Mouse (Mus musculus): ENCODE measurements around the gene 2310022B05Rik. TPM values are rescaled to one million over a fixed set of nuclear protein-coding genes. Genes with fewer than 3 reads are reported as not detected.

The 2310022B05Rik gene
- total and polyA plus RNA-seq, 3 experiments = 6.2 to 27.0 TPM; not detected in 1

DNA sequence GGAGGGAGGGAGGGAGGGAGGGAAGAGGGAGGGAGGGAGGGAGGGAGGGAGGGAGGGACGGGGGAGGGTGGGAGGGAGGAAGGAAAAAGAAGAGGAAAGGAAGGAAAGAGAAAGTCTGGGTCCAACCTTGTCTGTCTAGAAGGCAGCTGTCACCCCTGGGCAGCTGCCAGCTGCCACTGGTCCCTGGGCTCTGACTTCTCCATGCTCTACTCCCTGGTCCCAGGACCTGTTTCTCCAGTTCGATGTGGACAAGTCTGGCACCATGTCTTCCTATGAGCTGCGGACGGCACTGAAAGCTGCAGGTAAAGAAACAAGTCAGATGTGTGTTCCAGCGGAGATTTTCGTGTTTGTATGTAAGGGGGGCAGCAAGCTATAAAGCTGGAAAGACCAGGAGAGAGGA lies 48.8 kb downstream of the 2310022B05Rik start:
- TF ChIP-seq RAD21 (IDR thresholded peaks at IDR 0.05; ENCODE audit: low read depth, low read length) = no peak
- no peak for TF ChIP-seq MAFK (IDR thresholded peaks at IDR 0.05; ENCODE audit: borderline replicate concordance, low read depth, low read length)
- no peak for TF ChIP-seq ZC3H11A (IDR thresholded peaks at IDR 0.05; ENCODE audit: low read depth, low read length)
- no peak for TF ChIP-seq CTCF (IDR thresholded peaks at IDR 0.05 in 2 of 3, conservative IDR thresholded peaks at IDR 0.05 in 1 of 3; ENCODE audit: control insufficient read depth in 1 of 3, insufficient read depth in 1 of 3, low read depth in 2 of 3, low read length in 3 of 3, poor library complexity in 1 of 3, severe bottlenecking in 1 of 3)
- no peak for TF ChIP-seq GABPA (IDR thresholded peaks at IDR 0.05; ENCODE audit: low read depth, low read length)
- no peak for TF ChIP-seq GATA1 (IDR thresholded peaks at IDR 0.05; ENCODE audit: low read depth, low read length)
- TF ChIP-seq NELFE (IDR thresholded peaks at IDR 0.05; ENCODE audit: low read depth, low read length) = no peak
- no peak for TF ChIP-seq TCF12 (IDR thresholded peaks at IDR 0.05; ENCODE audit: low read depth, low read length)
- TF ChIP-seq MXI1 (IDR thresholded peaks at IDR 0.05; ENCODE audit: low read depth, low read length) = no peak
- TF ChIP-seq NRF1 (IDR thresholded peaks at IDR 0.05; ENCODE audit: insufficient read depth, low read depth, low read length, poor library complexity, severe bottlenecking) = no peak
- TF ChIP-seq ELF1 (IDR thresholded peaks at IDR 0.05; ENCODE audit: low read depth, low read length) = no peak
- no peak for TF ChIP-seq USF1 (IDR thresholded peaks at IDR 0.05; ENCODE audit: low read depth, low read length)
- no peak for TF ChIP-seq BHLHE40 (IDR thresholded peaks at IDR 0.05; ENCODE audit: borderline replicate concordance, low read depth, low read length)
- no peaks in the 10 kb centered on the region for H3K79me2 ChIP-seq (ENCODE audit: control insufficient read depth, insufficient read depth, low read length, poor library complexity)
- H3K27ac ChIP-seq (ENCODE audit: control insufficient read depth, low read depth, low read length) = no peak overlapping the region
- no peaks in the 10 kb centered on the region for H3K36me3 ChIP-seq (ENCODE audit: control insufficient read depth in 1 of 2, insufficient read depth in 2 of 2, low read length in 2 of 2)
- no peak for DNase-seq (ENCODE audit: low read depth, low spot score)
- H3K9ac ChIP-seq (ENCODE audit: control insufficient read depth, low read depth, low read length, poor library complexity, severe bottlenecking) = no peak overlapping the region
- H3K9me3 ChIP-seq (replicated peaks; ENCODE audit: insufficient read depth, low read length) = no peaks in the 10 kb centered on the region
- no peaks in the 10 kb centered on the region for H3K4me1 ChIP-seq (ENCODE audit: control insufficient read depth in 1 of 2, insufficient read depth in 2 of 2, low read length in 2 of 2)
- H3K4me3 ChIP-seq (ENCODE audit: control insufficient read depth in 1 of 2, insufficient read depth in 1 of 2, low read depth in 2 of 2, low read length in 2 of 2) = no peak overlapping the region
- H3K27me3 ChIP-seq (ENCODE audit: control insufficient read depth in 1 of 2, insufficient read depth in 2 of 2, low read length in 2 of 2) = peaks cover 0 to 3% of the 10 kb centered on the region in 2 experiments; a peak in 2 of 4 replicates

DNA sequence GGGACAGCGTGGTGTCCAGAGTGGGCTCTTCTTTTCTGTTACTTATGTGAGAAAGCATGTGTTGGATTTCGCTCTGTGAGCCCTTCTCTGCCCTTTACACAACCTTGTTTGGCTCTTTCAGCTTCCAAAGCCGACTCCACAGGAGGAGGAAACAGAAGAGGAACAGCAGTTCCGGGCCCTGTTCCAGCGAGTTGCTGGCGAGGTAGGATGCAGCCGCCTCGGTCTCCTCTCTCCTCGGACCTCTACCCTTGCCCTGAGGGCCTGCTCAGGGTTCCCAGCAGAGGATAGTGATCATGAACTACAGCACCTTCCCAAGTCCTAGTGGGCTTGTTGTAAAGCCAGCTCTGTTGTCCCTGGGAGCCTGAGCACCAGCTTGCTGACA lies 54.2 kb downstream of the 2310022B05Rik start:
- H3K36me3 ChIP-seq (ENCODE audit: control insufficient read depth in 1 of 2, insufficient read depth in 2 of 2, low read length in 2 of 2) = no peaks in the 10 kb centered on the region
- H3K27me3 ChIP-seq (ENCODE audit: control insufficient read depth in 1 of 2, insufficient read depth in 2 of 2, low read length in 2 of 2) = peaks cover 5 to 6% of the 10 kb centered on the region in 2 experiments; a peak in 3 of 4 replicates
- TF ChIP-seq MAZ (IDR thresholded peaks at IDR 0.05; ENCODE audit: low read depth, low read length) (no peak), POLR2AphosphoS5 (IDR thresholded peaks at IDR 0.05; ENCODE audit: borderline replicate concordance, low read depth, low read length) (no peak), MYC (IDR thresholded peaks at IDR 0.05; ENCODE audit: low read depth, low read length) (no peak), TBP (IDR thresholded peaks at IDR 0.05; ENCODE audit: low read depth, low read length) (no peak), ZNF384 (IDR thresholded peaks at IDR 0.05; ENCODE audit: low read depth, low read length) (no peak), MAX (IDR thresholded peaks at IDR 0.05; ENCODE audit: low read length) (no peak), USF1 (IDR thresholded peaks at IDR 0.05; ENCODE audit: low read depth, low read length) (no peak)
- no peaks in the 10 kb centered on the region for H3K79me2 ChIP-seq (ENCODE audit: control insufficient read depth, insufficient read depth, low read length, poor library complexity)
- H3K4me3 ChIP-seq (ENCODE audit: control insufficient read depth in 1 of 2, insufficient read depth in 1 of 2, low read depth in 2 of 2, low read length in 2 of 2) = no peak overlapping the region
- no peak for DNase-seq (ENCODE audit: low read depth, low spot score)
- H3K27ac ChIP-seq (ENCODE audit: control insufficient read depth, low read depth, low read length) = no peak overlapping the region
- no peaks in the 10 kb centered on the region for H3K9me3 ChIP-seq (replicated peaks; ENCODE audit: insufficient read depth, low read length)
- H3K9ac ChIP-seq (ENCODE audit: control insufficient read depth, low read depth, low read length, poor library complexity, severe bottlenecking) = peak overlapping the region; percentile 13; the same call in 1 of the 2 replicates
- H3K4me1 ChIP-seq (ENCODE audit: control insufficient read depth in 1 of 2, insufficient read depth in 2 of 2, low read length in 2 of 2) = no peaks in the 10 kb centered on the region

Measured in MEL (cell line).